Mouse (Mus musculus) heart, embryonic 13.5 days (tissue): ENCODE results near the gene Olfml3. TPM values are rescaled to one million over a fixed set of nuclear protein-coding genes. Genes with fewer than 3 reads are reported as not detected.

Experiments
- ATAC-seq: fragments of 200-750 bp; cut with Nextera tagmentation; 2 replicates; pipeline ENCODE4 v1.8.0; 2017; ENCODE audit warnings: moderate TSS enrichment; ENCODE audit not compliant: insufficient number of reproducible peaks, low FRiP score, low TSS enrichment; ENCODE audit errors: extremely low read depth
- H3K27ac ChIP-seq: fragments of 300-500 bp; sonication (generic); replicated peaks from 2 replicates; pipeline ENCODE4 v1.5.1; 2015; ENCODE audit warnings: moderate library complexity, mild to moderate bottlenecking, inconsistent platforms
- H3K27me3 ChIP-seq: fragments of 300-500 bp; sonication (generic); replicated peaks from 2 replicates; pipeline ENCODE4 v1.6.1; 2015; ENCODE audit warnings: mild to moderate bottlenecking, inconsistent platforms
- H3K36me3 ChIP-seq: fragments of 300-500 bp; sonication (generic); 2 replicates; pipeline ENCODE4 v1.6.1; 2015; ENCODE audit warnings: mild to moderate bottlenecking, inconsistent platforms
- H3K4me1 ChIP-seq: fragments of 300-500 bp; sonication (generic); 2 replicates; pipeline ENCODE4 v1.6.1; 2015; ENCODE audit warnings: inconsistent platforms
- H3K4me2 ChIP-seq: fragments of 300-500 bp; sonication (generic); 2 replicates; pipeline ENCODE4 v1.6.1; 2015; ENCODE audit warnings: inconsistent platforms, mild to moderate bottlenecking, moderate library complexity
- H3K4me3 ChIP-seq: fragments of 300-500 bp; sonication (generic); 2 replicates; pipeline ENCODE4 v1.5.1; 2015; ENCODE audit warnings: moderate library complexity, mild to moderate bottlenecking, inconsistent platforms
- H3K9ac ChIP-seq: fragments of 300-500 bp; sonication (generic); 2 replicates; pipeline ENCODE4 v1.6.1; 2015; ENCODE audit warnings: inconsistent platforms, mild to moderate bottlenecking, moderate library complexity
- H3K9me3 ChIP-seq: fragments of 300-500 bp; sonication (generic); 2 replicates; pipeline ENCODE4 v1.6.1; 2016; ENCODE audit warnings: inconsistent platforms
- WGBS: fragments of 180-500 bp; shearing (Covaris S2); methylation state at CpG from one replicate; pipeline ENCODE4 v1.1.7; 2015; ENCODE audit warnings: mixed read lengths; 5-methylcytosine and 5-hydroxymethylcytosine counted together
- polyA plus RNA-seq: library from polyadenylated mRNA; unstranded; fragments of >200 nt; fragmentation: Nextera tagmentation; extraction: Ambion mirVana; gene quantifications from 2 replicates; pipeline ENCODE4 v1.2.1, GENCODE M21; 2015

Olfml3 gene
- polyA plus RNA-seq, 1 experiment from 2014 or later: 24.1 TPM

DNA sequence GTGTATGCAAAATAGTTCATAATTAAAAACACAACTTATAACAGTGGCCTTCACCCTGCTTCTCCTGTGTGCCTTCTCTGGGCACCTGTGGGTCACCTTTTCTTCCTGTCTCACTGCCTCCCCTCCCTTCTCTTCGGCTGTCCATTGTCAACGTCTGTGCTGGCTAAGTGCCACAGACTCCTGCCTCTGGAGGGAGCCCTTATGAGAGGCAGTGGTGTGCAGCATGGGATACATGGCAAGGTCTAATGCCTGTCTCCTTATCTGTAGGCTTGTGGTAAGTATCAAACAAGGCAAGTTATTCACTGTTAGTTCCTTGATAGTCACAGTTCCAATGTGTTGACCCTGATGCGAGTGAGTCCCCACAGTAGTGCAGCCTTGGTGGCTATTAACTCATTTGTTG, 13.7 kb downstream of the Olfml3 start:
- no peak overlapping the region for H3K4me3 ChIP-seq
- H3K27me3 ChIP-seq: no peaks in the 10 kb centered on the region
- no peak overlapping the region for H3K9ac ChIP-seq
- H3K4me1 ChIP-seq: peaks cover 11% of the 10 kb centered on the region
- no peak overlapping the region for H3K27ac ChIP-seq
- H3K36me3 ChIP-seq: no peaks in the 10 kb centered on the region
- 25% methylated on average over 3 of the region's 3 CpGs for WGBS
- no peak for ATAC-seq
- H3K4me2 ChIP-seq: no peak overlapping the region
- no peaks in the 10 kb centered on the region for H3K9me3 ChIP-seq

DNA sequence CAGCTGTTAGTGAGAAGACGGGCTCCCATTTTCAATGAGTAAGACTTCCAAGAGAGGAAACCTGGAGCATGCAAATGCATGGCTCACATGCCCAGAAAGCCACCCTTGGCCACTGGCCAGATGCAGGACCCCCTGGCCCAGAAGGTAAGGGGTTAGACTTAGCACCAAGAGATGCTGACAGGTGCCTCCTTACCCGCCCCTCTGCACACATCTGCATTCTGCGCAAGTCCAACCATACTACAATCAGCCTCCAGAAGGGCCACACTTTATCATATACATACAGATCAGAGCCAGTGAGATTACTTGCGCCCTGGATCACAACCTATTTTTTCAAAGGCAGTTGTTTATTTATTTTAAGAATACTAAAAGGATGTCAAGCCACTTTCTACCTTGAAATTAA, 19.1 kb downstream of the Olfml3 start:
- Histone ChIP-seq H3K9ac (no peak overlapping the region), H3K36me3 (no peaks in the 10 kb centered on the region), H3K4me2 (no peak overlapping the region), H3K4me3 (no peak overlapping the region), H3K27ac (no peak overlapping the region), H3K9me3 (no peaks in the 10 kb centered on the region), H3K4me1 (peaks cover 18% of the 10 kb centered on the region), H3K27me3 (no peaks in the 10 kb centered on the region)
- no peak for ATAC-seq
- 75% methylated on average over 4 of the region's 4 CpGs for WGBS

DNA sequence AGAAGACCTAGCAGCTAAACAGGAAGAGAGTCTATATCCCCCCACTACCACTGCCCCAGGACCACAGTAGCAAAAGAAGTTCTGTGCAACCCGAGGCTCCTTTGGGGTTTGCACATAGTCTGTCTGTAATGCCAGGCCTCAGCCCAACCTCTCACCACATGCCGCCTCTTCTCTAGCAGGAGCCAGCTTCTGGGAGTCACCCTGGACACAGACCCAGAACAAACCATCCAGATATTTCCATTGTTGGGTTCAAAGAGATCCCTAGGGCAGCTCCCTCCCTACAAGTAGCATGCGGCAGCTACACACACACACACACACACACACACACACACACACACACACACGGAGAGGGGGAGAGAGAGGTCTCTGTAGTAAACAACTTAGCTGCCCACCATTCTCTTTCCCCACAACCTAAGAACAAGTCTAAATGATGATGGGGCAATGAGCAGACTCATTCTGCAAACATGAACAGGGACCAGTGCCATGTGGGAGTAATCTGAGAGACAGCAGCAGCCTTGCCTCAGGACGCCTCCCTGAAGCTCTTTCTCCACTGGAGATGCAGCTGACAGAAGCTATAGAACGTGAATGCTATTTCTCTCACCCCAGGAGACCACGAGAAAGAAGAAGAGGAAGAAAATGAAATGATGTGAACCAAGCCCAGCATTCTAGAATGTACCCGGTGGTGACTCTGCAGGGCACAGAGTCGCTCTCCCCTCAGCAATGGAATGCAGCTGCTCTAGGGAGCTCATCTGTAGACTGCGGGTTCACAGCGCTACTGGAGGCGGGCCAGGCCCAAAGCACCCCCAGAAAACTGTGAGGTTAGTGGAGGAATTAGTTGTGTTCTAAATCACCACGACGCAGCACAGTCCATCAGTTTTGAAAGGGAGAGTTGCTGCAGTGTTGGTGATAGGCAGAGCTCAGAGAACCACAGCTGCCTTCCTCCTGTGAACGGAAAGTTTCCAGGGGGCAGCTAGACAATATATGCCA, 20.7 kb downstream of the Olfml3 start:
- ATAC-seq: no peak
- no peak overlapping the region for H3K4me3 ChIP-seq
- no peaks in the 10 kb centered on the region for H3K27me3 ChIP-seq
- H3K27ac ChIP-seq: no peak overlapping the region
- H3K4me1 ChIP-seq: peaks cover 18% of the 10 kb centered on the region
- 54% methylated on average over 15 of the region's 15 CpGs for WGBS
- H3K9me3 ChIP-seq: no peaks in the 10 kb centered on the region
- no peak overlapping the region for H3K4me2 ChIP-seq
- H3K36me3 ChIP-seq: no peaks in the 10 kb centered on the region
- no peak overlapping the region for H3K9ac ChIP-seq

DNA sequence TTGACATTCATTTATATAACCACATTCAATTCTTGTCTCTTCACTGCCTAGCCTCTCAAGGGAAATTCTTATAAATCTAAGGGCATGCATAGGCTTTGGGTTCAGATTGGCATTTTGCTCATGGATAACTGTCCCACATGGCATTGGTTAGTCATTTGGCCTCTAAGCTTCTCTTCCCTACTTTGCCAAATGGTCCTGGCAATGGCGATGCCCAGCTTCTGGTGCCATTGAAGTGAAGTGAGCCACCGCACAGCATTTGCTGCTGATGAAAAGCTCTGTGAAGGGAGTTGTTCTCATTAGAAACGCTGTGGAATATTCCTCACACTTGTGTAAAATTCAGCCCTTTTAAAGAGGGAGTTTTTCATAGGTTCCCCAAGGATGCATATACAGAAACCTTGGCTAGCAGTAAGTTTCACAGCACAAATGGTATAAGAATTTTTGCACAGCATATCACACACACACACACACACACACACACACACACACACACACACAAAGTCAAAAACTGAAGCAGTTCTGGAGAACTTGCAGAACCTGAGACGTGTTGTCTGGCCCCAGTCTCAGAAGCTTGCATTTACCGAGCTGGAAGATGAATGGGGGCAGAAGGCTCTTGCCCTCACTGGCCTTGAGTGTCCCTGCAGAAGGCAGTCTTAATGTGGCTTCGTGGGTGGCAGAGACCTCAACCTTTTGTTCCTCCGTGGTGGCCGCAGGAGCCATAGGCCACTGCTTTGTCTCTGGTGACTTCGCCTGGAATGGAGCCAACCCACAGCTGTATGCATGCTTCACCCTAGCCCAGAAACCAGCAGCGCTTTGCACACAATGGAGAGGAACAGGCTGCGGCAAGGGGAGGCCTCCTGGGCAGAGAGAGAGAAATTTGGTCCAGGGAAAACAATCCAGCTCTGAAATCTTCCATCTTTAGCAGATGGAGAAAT, 21.8 kb downstream of the Olfml3 start:
- H3K4me3 ChIP-seq: no peak overlapping the region
- WGBS: 53% methylated on average over 11 of the region's 11 CpGs
- no peaks in the 10 kb centered on the region for H3K9me3 ChIP-seq
- no peaks in the 10 kb centered on the region for H3K27me3 ChIP-seq
- 0 out of 2 replicates have a peak, but pooled peaks have one; percentile 42 for ATAC-seq
- peaks cover 18% of the 10 kb centered on the region for H3K4me1 ChIP-seq
- no peak overlapping the region for H3K27ac ChIP-seq
- no peak overlapping the region for H3K9ac ChIP-seq
- H3K4me2 ChIP-seq: no peak overlapping the region
- no peaks in the 10 kb centered on the region for H3K36me3 ChIP-seq

DNA sequence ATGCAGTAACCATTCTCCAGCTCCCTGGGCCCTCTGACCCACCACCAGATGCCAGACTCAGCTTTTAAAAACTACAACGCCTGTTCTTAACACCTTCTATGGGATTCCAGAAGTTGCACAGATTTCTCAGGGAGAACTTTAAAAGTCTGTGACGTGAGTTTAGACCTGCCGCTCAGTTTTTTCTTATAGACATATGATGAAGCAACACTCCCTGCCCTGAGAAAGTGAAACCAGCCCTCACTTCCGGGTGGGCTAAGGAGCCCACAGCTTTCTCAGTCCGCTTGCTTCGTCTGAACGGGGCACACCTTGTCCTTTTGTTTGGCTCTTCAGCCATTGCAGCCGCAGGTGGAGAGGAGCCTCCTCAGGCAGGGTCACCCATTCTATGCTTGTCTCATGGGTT, 22.9 kb downstream of the Olfml3 start:
- no peak overlapping the region for H3K27ac ChIP-seq
- 74% methylated on average over 8 of the region's 8 CpGs for WGBS

DNA sequence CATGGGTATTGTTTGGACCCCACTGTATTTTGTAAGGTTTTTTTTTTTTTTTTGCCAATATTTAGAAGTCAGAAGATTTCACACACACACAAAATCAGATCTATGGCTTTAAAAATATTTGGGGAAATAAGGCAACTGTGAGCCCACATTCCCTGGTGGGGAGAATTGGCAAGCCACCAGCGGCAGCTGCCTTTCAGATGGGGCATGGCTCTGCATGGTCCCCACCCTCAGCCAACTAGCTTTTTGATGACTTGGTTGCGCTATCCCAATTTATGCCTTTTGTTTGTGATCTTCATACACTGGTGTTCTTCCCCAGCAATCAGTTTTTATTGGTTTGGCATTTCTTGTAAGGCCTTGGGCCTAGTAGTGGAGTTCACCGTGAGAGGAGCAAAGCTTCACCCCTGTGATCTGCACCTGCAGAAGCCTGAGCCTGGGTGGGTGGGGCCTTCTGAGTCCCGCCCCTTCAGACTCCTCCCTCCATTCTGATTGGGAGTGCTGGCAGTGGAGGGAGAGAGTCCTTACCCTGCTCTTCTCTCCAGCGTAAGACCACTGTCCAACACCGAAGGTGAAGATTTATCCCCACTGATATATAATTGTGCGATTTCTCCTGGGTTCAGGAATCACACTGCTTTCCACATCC, 23.4 kb downstream of the Olfml3 start:
- Histone ChIP-seq H3K9ac (no peak overlapping the region), H3K27ac (no peak overlapping the region)

More for the DNA sequence above, 22.9 kb downstream of the Olfml3 start:
- no peaks in the 10 kb centered on the region for H3K9me3 ChIP-seq
- H3K9ac ChIP-seq: no peak overlapping the region
- no peaks in the 10 kb centered on the region for H3K36me3 ChIP-seq
- H3K4me3 ChIP-seq: no peak overlapping the region
- no peak for ATAC-seq
- H3K27me3 ChIP-seq: no peaks in the 10 kb centered on the region
- H3K4me2 ChIP-seq: no peak overlapping the region
- H3K4me1 ChIP-seq: peaks cover 18% of the 10 kb centered on the region

DNA sequence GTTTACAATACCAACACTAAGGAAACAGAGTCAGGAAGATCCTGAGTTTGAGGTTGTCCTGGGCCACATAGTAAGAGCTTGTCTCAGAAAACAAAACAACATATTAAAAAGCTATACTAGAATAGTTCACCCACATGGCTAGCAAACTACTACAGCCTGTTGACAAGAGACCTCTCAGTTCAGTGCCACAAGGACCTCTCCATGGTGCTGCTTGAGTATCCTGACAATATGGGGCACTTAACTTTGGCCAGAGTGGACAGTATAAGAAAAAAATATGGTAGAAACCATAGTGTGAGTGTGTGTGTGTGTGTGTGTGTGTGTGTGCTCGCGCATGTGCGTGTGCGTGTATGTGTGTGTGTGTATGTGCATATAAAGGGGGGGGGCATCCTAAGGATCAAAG, 25.6 kb downstream of the Olfml3 start:
- Histone ChIP-seq H3K9me3 (no peaks in the 10 kb centered on the region), H3K9ac (no peak overlapping the region), H3K27me3 (no peaks in the 10 kb centered on the region), H3K4me2 (no peak overlapping the region), H3K36me3 (no peaks in the 10 kb centered on the region), H3K4me1 (peaks cover 11% of the 10 kb centered on the region), H3K4me3 (no peak overlapping the region), H3K27ac (no peak overlapping the region)
- ATAC-seq: no peak
- WGBS: 90% methylated on average over 4 of the region's 4 CpGs

More for the DNA sequence above, 23.4 kb downstream of the Olfml3 start:
- H3K9me3 ChIP-seq: no peaks in the 10 kb centered on the region
- no peak overlapping the region for H3K4me3 ChIP-seq
- H3K36me3 ChIP-seq: no peaks in the 10 kb centered on the region
- ATAC-seq: no peak
- H3K4me1 ChIP-seq: peaks cover 18% of the 10 kb centered on the region
- H3K4me2 ChIP-seq: no peak overlapping the region
- no peaks in the 10 kb centered on the region for H3K27me3 ChIP-seq
- 62% methylated on average over 7 of the region's 7 CpGs for WGBS

DNA sequence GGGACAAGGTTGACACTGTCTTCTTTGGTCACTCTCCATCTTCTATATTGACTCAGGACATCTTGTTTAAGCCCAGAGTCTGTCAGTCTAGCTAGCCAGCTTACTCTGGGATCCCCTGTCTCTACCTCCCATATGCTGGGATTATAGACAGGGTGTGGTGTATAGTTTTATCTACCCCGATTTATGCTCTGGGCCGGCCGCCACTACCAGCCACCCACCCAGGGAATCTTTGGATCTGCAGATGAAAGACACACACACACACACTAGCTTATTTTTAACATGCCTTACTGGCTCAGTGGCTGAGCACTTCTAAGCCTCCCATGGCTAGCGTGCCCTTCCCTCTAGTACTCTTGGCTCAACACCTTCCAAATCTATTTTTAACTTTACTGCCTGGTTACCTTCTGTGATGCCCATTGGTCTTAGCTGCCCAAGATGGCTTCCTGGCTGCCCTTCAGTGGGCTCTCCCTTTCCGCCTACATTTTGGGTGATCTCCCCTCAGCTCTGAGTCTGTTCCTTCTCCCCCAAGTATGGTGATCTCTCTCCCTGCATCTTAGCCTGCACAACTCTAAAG, 28.2 kb downstream of the Olfml3 start:
- WGBS: 56% methylated on average over 5 of the region's 5 CpGs
- Histone ChIP-seq H3K9me3 (no peaks in the 10 kb centered on the region), H3K4me3 (no peak overlapping the region), H3K4me2 (no peak overlapping the region), H3K9ac (no peak overlapping the region), H3K27me3 (no peaks in the 10 kb centered on the region), H3K36me3 (no peaks in the 10 kb centered on the region), H3K4me1 (no peaks in the 10 kb centered on the region; the same call in 1 of the 2 replicates), H3K27ac (no peak overlapping the region)
- ATAC-seq: no peak

DNA sequence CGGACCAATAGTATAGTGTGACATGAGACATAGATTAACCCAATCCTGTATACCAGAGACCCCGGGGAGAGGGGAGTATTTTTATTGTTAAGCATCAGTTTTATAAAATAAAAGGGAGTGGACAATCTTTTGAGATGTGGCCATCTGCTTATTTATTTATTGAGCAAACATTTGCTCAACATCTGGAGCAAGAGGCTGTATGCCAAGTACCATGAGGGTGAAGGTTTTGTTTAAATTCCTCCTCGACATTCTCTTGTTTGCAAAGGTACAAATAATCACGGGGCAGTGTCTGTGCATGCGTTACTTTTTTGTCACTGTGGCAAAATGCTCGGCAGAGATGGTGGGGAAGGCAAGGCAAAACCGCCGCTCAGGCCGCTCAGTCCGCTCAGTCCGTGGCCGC, 32.4 kb downstream of the Olfml3 start:
- Histone ChIP-seq H3K4me1 (no peaks in the 10 kb centered on the region; the same call in 1 of the 2 replicates), H3K27me3 (no peaks in the 10 kb centered on the region), H3K36me3 (no peaks in the 10 kb centered on the region), H3K9me3 (no peaks in the 10 kb centered on the region), H3K9ac (no peak overlapping the region), H3K4me3 (no peak overlapping the region), H3K4me2 (no peak overlapping the region), H3K27ac (no peak overlapping the region)
- 81% methylated on average over 12 of the region's 12 CpGs for WGBS
- no peak for ATAC-seq

DNA sequence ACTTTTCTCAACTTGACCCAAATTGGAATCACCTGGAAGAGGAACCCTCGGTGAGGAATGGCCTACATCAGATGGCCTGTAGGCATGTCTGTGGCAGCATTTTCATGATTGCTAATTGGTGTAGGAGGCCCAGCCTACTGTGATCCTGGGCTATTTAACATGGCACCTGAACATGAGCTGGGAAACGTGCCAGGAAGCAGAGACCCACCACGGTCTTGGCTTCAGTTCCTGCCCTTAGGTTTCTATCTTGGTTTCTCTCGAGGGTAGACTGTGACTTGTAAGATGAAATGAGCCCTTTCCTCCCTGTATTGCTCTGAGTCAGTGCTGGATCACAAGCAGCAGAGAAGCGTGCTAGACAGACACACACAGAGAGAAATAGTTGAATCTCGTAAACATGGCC, 33.1 kb downstream of the Olfml3 start:
- no peaks in the 10 kb centered on the region; the same call in 1 of the 2 replicates for H3K4me1 ChIP-seq
- no peak overlapping the region for H3K9ac ChIP-seq
- WGBS: 66% methylated on average over 6 of the region's 6 CpGs
- ATAC-seq: no peak
- no peaks in the 10 kb centered on the region for H3K9me3 ChIP-seq
- no peaks in the 10 kb centered on the region for H3K27me3 ChIP-seq
- no peak overlapping the region for H3K4me3 ChIP-seq
- no peak overlapping the region for H3K27ac ChIP-seq
- H3K36me3 ChIP-seq: no peaks in the 10 kb centered on the region
- H3K4me2 ChIP-seq: no peak overlapping the region
